Mouse (Mus musculus) liver, adult 2 months (tissue): ENCODE results near the gene Scube3. TPM values are rescaled to one million over a fixed set of nuclear protein-coding genes. Genes with fewer than 3 reads are reported as not detected.

Experiments used
- DNase-seq: peaks from one replicate; pipeline ENCODE4 v3.0.0-alpha.2; 2011; ENCODE audit warnings: low read depth, low spot score; ENCODE audit errors: extremely low read depth
- H3K27ac ChIP-seq: fragments of 200-500 bp; replicated peaks from 2 replicates; pipeline ENCODE4 v1.5.1; 2012; ENCODE audit warnings: low read depth, mild to moderate bottlenecking, control low read depth, inconsistent platforms, low read length; ENCODE audit not compliant: insufficient read depth
- H3K27me3 ChIP-seq: fragments of 200-500 bp; 2 replicates; pipeline ENCODE4 v1.6.1; 2012; ENCODE audit warnings: mild to moderate bottlenecking, moderate library complexity, low read length, inconsistent platforms; ENCODE audit not compliant: control insufficient read depth, insufficient read depth
- H3K36me3 ChIP-seq: fragments of 200-500 bp; 2 replicates; pipeline ENCODE4 v1.6.1; 2012; ENCODE audit warnings: low read length, inconsistent platforms; ENCODE audit not compliant: control insufficient read depth, insufficient read depth
- H3K4me1 ChIP-seq: fragments of 200-500 bp; 2 replicates; pipeline ENCODE4 v1.6.1; 2011; ENCODE audit warnings: low read length; ENCODE audit not compliant: control insufficient read depth, insufficient read depth
- H3K4me3 ChIP-seq: fragments of 200-500 bp; 2 replicates; pipeline ENCODE4 v1.5.1; 2011; ENCODE audit warnings: low read depth, mild to moderate bottlenecking, control low read depth, low read length, moderate library complexity; ENCODE audit not compliant: insufficient read depth
- H3K79me2 ChIP-seq: fragments of 200-500 bp; 2 replicates; pipeline ENCODE4 v1.6.1; 2012; ENCODE audit warnings: inconsistent platforms, mild to moderate bottlenecking, low read length, moderate library complexity; ENCODE audit not compliant: control insufficient read depth, insufficient read depth
- H3K9ac ChIP-seq: fragments of 200-500 bp; 2 replicates; pipeline ENCODE4 v1.6.1; 2012; ENCODE audit warnings: low read depth, mild to moderate bottlenecking, control low read depth, inconsistent platforms, low read length
- CTCF ChIP-seq: fragments of 200-500 bp; IDR thresholded peaks from 2 replicates; pipeline ENCODE4 v1.5.1; 2011; ENCODE audit warnings: low read depth, low read length, control low read depth
- POLR2A ChIP-seq: fragments of 200-500 bp; IDR thresholded peaks from 2 replicates; pipeline ENCODE4 v1.6.1; 2011; ENCODE audit warnings: low read length, control low read depth; ENCODE audit not compliant: insufficient read depth; ENCODE audit errors: extremely low read depth
- WGBS: fragments of 180-500 bp; shearing (Covaris S2); methylation state at CpG from one replicate; pipeline ENCODE4 v1.1.7; 2018; 5-methylcytosine and 5-hydroxymethylcytosine counted together
- polyA plus RNA-seq: library from polyadenylated mRNA; depleted of rRNA; stranded (reverse); fragments of >200 nt; gene quantifications from 2 replicates; pipeline ENCODE4 v1.2.3, GENCODE M21; 2012
- total RNA-seq: library from RNA; depleted of rRNA; stranded (reverse); fragments of >200 nt; gene quantifications from 2 replicates; pipeline ENCODE4 v1.2.3, GENCODE M21; 2014

Gene Scube3
- total and polyA plus RNA-seq, 2 experiments: 0.06 TPM; not detected in 1

DNA sequence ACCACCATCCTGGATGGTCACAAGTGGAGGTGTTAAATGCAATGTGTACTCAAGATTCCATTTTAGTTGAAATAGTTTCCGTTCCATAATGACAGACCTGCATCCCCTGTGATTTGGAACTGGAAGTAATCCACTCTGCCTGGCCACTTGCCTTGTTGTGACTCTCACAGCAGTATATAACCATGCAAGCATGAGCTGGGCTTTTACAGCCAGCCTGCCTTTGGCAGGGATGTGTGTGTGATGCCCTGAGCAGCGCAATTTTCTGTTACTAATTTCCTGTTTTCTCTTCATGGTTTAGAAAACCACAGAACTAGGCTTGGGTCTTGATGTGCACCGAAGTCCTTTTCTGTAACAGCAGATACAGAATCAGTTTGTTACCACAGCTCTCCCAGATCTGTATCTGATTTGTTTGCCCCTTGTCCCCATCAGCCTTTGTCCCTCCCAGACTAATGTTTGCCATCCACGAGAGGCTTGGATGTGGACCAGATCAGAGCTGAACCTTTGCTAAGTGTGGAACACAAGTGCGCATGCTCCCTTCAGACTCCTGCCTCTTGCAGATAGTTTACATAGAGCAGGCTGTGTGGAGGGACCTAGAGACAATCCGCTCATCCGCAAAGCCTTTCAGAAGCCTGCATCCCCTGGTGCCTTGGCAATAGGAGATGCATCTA is 43.2 kb downstream of the Scube3 start:
- DNase-seq: peak; percentile 98
- WGBS: 15% methylated on average over 7 of the region's 7 CpGs

DNA sequence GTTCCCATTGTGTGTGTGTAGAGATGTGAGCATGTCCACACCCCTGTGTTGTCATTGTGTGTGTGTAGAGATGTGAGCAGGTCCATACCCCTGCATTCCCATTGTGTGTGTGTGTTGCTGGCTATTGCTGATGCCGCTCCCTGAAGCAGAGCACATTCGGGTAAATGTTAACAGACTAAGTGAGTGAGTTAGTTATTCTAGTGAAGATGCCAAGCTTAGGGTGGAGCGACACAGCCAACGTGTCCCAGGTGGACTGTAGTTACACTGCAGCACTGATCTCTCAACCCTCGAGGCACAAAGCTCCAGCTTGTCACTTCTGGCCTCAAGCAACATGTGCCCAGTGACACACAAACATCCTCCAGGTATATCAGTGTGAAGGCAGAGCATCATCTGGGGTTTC is 46.4 kb downstream of the Scube3 start:
- no peak for DNase-seq
- Histone ChIP-seq H3K4me1 (peaks cover 10% of the 10 kb centered on the region; the same call in 1 of the 2 replicates), H3K27me3 (no peaks in the 10 kb centered on the region), H3K36me3 (no peaks in the 10 kb centered on the region), H3K79me2 (no peaks in the 10 kb centered on the region), H3K27ac (no peak overlapping the region), H3K9ac (no peak overlapping the region), H3K4me3 (no peak overlapping the region)
- TF ChIP-seq POLR2A: no peak
- no peak for TF ChIP-seq CTCF
- WGBS: 84% methylated on average over 5 of the region's 5 CpGs

More for the DNA sequence above, 43.2 kb downstream of the Scube3 start:
- Histone ChIP-seq H3K9ac (no peak overlapping the region), H3K4me1 (peaks cover 10% of the 10 kb centered on the region), H3K79me2 (no peaks in the 10 kb centered on the region), H3K36me3 (no peaks in the 10 kb centered on the region), H3K4me3 (no peak overlapping the region), H3K27me3 (no peaks in the 10 kb centered on the region), H3K27ac (peak overlapping the region; percentile 64)
- no peak for TF ChIP-seq CTCF
- no peak for TF ChIP-seq POLR2A

DNA sequence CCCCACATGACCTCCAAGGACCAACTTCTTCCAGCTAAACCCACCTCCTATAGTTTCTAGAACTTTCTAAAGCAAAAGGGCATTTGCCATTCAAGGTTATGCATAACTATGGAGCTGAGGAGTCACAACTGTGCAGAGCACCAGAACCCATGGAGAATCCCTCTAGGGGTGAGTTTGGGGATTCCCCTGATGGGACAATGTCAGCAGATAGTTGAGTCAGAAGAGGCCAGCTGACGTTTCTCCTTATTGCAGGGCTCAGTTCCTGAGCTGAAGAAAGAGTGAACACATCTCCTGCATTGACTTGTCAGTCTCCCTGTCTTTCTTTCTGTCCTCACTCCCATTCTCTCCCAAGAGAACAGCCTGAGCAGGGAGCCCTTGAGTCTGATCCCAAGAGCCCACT is 50.8 kb downstream of the Scube3 start:
- H3K9ac ChIP-seq: no peak overlapping the region

DNA sequence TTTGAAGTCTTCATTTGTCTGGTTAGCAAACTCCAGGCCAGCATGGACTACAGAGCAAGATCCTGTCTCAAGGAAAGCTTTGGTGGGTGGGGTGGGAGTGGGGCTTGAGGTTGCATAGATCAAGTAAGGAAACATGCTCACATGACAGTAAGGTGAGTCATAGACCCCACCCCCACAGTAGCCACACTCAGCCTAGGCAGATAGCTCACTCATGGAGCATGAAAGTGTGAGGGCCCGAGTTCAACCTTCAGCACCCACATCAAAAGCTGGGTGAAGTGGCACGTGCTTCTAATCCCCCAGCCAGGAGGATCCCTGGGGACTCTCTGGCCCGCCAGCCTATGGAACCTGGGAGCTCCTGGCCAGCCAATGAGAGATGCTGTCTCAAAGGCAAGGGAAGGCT is 51.6 kb downstream of the Scube3 start:
- Histone ChIP-seq H3K4me3 (no peak overlapping the region), H3K79me2 (no peaks in the 10 kb centered on the region), H3K27me3 (no peaks in the 10 kb centered on the region), H3K36me3 (peaks cover 2% of the 10 kb centered on the region; the same call in 1 of the 2 replicates), H3K27ac (no peak overlapping the region), H3K9ac (no peak overlapping the region), H3K4me1 (no peaks in the 10 kb centered on the region)
- DNase-seq: no peak
- 82% methylated on average over 3 of the region's 3 CpGs for WGBS
- TF ChIP-seq CTCF (no peak), POLR2A (no peak)

More for the DNA sequence above, 50.8 kb downstream of the Scube3 start:
- Histone ChIP-seq H3K79me2 (no peaks in the 10 kb centered on the region), H3K4me3 (no peak overlapping the region), H3K27ac (no peak overlapping the region), H3K27me3 (no peaks in the 10 kb centered on the region), H3K36me3 (no peaks in the 10 kb centered on the region), H3K4me1 (no peaks in the 10 kb centered on the region)
- TF ChIP-seq CTCF (no peak), POLR2A (no peak)
- no peak for DNase-seq
- WGBS: 66% methylated on average over 1 of the region's 1 CpGs

DNA sequence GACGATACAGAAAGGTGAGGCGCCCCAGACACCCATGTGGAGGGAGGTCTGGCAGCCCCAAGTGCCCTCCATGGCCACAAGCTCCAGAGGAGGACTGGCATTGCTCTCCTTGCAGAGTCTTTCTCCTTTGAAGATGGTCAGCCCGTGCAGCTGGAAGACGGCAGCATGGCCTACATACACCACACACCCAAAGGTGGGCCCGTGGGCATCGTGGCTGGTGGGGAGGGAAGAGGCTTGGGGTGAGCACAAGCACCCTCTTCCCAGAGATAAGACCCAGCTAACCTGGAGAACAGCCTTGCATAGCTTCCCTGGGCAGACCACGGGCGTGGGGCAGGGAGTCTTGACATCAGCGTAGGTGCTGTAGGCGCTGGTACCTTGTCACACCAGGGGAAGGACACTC is 53.1 kb downstream of the Scube3 start:
- no peak for TF ChIP-seq CTCF
- TF ChIP-seq POLR2A: no peak
- no peak for DNase-seq
- Histone ChIP-seq H3K36me3 (peaks cover 5% of the 10 kb centered on the region; the same call in 1 of the 2 replicates), H3K27ac (no peak overlapping the region), H3K9ac (no peak overlapping the region), H3K4me1 (no peaks in the 10 kb centered on the region), H3K4me3 (no peak overlapping the region), H3K27me3 (no peaks in the 10 kb centered on the region), H3K79me2 (no peaks in the 10 kb centered on the region)
- WGBS: 95% methylated on average over 10 of the region's 10 CpGs

DNA sequence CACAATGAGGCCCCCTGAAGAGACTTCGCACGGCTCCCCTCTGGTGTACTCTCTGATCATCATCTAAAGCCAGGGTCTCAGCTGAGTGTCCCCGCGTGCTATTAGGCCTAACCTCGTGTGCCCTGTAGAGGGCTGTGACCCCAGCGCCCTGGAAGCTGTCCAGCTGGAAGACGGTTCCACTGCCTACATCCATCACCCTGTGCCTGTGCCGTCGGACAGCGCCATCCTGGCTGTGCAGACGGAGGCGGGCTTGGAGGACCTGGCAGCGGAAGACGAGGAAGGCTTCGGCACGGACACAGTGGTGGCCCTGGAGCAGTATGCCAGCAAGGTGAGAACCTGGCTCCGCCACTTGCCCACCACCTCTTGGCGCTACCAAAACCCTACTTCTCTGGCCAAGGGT is 55.7 kb downstream of the Scube3 start:
- Histone ChIP-seq H3K4me3 (no peak overlapping the region), H3K36me3 (peaks cover 7% of the 10 kb centered on the region; the same call in 1 of the 2 replicates), H3K79me2 (no peaks in the 10 kb centered on the region), H3K4me1 (no peaks in the 10 kb centered on the region), H3K27me3 (no peaks in the 10 kb centered on the region), H3K27ac (no peak overlapping the region), H3K9ac (no peak overlapping the region)
- TF ChIP-seq CTCF (no peak), POLR2A (no peak)
- no peak for DNase-seq
- WGBS: 68% methylated on average over 18 of the region's 18 CpGs
